1 mouse cellular context compared by ENCODE assay signal in the genomic region with DNA sequence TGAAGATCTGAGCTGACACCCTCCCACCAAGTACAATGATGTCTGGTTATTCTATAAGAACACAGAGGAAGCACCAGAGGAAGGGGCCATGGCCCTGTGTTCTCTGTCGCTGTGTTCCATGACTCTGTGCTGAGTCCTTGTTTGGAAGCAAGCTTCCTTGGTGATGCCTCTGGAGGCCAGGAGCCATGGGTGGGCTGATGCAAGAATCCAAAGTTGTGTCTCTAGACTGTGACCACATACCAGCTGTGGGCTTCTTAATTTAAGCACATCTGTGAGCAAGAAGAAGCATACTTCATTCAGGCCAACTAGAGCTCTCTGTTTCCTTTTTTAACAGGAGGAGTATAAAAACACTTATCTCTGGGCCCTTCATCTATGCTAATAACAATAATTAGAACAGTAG.
TF ChIP-seq lines count a peak whose summit lies in the region.

No protein-coding gene starts in this region.

TF ChIP-seq in CH12.LX, 34 proteins besides CTCF, POLR2A, EP300 and RAD21 (continued from another document):
- TF ChIP-seq MAZ (IDR thresholded peaks at IDR 0.05; ENCODE audit: low read depth, low read length) = no peak
